ENCODE assay signal across 8 mouse cellular contexts in the genomic region with DNA sequence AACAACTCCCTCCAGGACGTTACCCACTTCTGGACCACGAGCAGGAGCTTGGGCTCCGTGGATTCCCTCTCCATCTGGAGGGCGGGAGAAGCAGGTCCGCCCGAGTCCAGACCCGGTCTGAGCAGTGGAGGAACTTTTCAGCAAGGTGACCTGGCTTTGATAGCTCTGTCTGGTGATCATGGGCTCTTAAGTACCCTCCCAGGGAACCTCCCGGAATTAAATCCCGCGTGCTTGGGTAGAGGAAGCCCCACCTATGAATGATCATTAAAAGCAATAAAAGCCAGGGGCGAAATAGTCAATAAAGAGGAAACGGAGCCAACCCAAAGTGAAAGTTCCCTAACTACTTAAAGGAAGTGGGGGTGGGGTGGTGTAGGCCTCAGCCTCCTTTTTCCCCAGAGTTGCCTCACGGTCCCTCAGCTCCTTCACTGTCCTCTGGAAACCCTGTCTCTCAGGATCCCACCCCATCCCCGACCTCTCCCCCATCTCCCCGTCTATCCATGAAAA. TPM values are rescaled to one million over a fixed set of nuclear protein-coding genes. Genes with fewer than 3 reads are reported as not detected.
DNase-seq lines count a peak whose midpoint lies in the region; ATAC-seq and TF ChIP-seq lines count a peak whose summit lies in the region.

No protein-coding gene starts in this region.

- peak overlapping the region; percentile 96 for H3K27ac ChIP-seq in heart, embryonic 10.5 days
- peak overlapping the region; percentile 66 for H3K27ac ChIP-seq in forebrain, postnatal 0 days (ENCODE audit: low read depth, low read length)
- H3K27ac ChIP-seq in liver, postnatal 0 days (ENCODE audit: low read depth): peak overlapping the region; percentile 98
- H3K27ac ChIP-seq in stomach, embryonic 16.5 days (ENCODE audit: low read length): peak overlapping the region; percentile 97

- H3K4me3 ChIP-seq in heart, embryonic 10.5 days: peak overlapping the region; percentile 90
- peak overlapping the region; percentile 77 for H3K4me3 ChIP-seq in G1E (ENCODE audit: low read depth, low read length)
- peak overlapping the region; percentile 96 for H3K4me3 ChIP-seq in forebrain, postnatal 0 days (ENCODE audit: low read depth, low read length)
- peak overlapping the region; percentile 72 for H3K4me3 ChIP-seq in liver, postnatal 0 days (ENCODE audit: low read depth, low read length)
- H3K4me3 ChIP-seq in stomach, embryonic 16.5 days (replicated peaks; ENCODE audit: low read length): peak overlapping the region; percentile 78

- peaks cover 59% of the 10 kb centered on the region for H3K4me1 ChIP-seq in heart, embryonic 10.5 days
- peaks cover 44% of the 10 kb centered on the region for H3K4me1 ChIP-seq in G1E (ENCODE audit: insufficient read depth, low read depth, low read length)
- peaks cover 21% of the 10 kb centered on the region for H3K4me1 ChIP-seq in forebrain, postnatal 0 days (ENCODE audit: insufficient read depth)
- peaks cover 39% of the 10 kb centered on the region for H3K4me1 ChIP-seq in liver, postnatal 0 days (ENCODE audit: insufficient read depth)
- H3K4me1 ChIP-seq in stomach, embryonic 16.5 days (ENCODE audit: control insufficient read depth, insufficient read depth, low read length): peaks cover 40% of the 10 kb centered on the region

- DNase-seq in heart, embryonic 10.5 days (ENCODE audit: low spot score): no peak
- DNase-seq in heart, adult 8-10 months (ENCODE audit: low spot score): no peak
- peak; percentile 38 for DNase-seq in G1E (ENCODE audit: low spot score)
- DNase-seq in forebrain, postnatal 0 days: no peak
- peak; percentile 36 for DNase-seq in liver, postnatal 0 days
- no peak for DNase-seq in embryo, embryonic 11 days
- no peak for DNase-seq in urinary bladder, adult 2 months (ENCODE audit: low spot score)

- no peaks in the 10 kb centered on the region for H3K9me3 ChIP-seq in heart, embryonic 10.5 days
- no peaks in the 10 kb centered on the region for H3K9me3 ChIP-seq in G1E (replicated peaks)
- H3K9me3 ChIP-seq in forebrain, postnatal 0 days (ENCODE audit: low read length): no peaks in the 10 kb centered on the region
- H3K9me3 ChIP-seq in liver, postnatal 0 days (ENCODE audit: low read length): no peaks in the 10 kb centered on the region
- H3K9me3 ChIP-seq in stomach, embryonic 16.5 days (replicated peaks; ENCODE audit: control insufficient read depth, low read length): no peaks in the 10 kb centered on the region

- H3K4me2 ChIP-seq in forebrain, postnatal 0 days (ENCODE audit: low read depth): peak overlapping the region; percentile 85
- H3K4me2 ChIP-seq in liver, postnatal 0 days (ENCODE audit: low read depth, low read length): peak overlapping the region; percentile 97
- peak overlapping the region; percentile 90 for H3K4me2 ChIP-seq in stomach, embryonic 16.5 days (ENCODE audit: low read depth, low read length)

- H3K9ac ChIP-seq in forebrain, postnatal 0 days: peak overlapping the region; percentile 93; the same call in 1 of the 2 replicates
- H3K9ac ChIP-seq in liver, postnatal 0 days (replicated peaks): peak overlapping the region; percentile 81
- peak overlapping the region; percentile 90 for H3K9ac ChIP-seq in stomach, embryonic 16.5 days (ENCODE audit: low read length)

- no peaks in the 10 kb centered on the region for H3K27me3 ChIP-seq in heart, embryonic 10.5 days (ENCODE audit: insufficient read depth, poor library complexity, severe bottlenecking)
- H3K27me3 ChIP-seq in G1E (ENCODE audit: insufficient read depth, low read length): no peaks in the 10 kb centered on the region
- no peaks in the 10 kb centered on the region for H3K27me3 ChIP-seq in forebrain, postnatal 0 days (ENCODE audit: insufficient read depth, low read length)
- no peaks in the 10 kb centered on the region for H3K27me3 ChIP-seq in liver, postnatal 0 days (ENCODE audit: insufficient read depth, low read length)
- H3K27me3 ChIP-seq in stomach, embryonic 16.5 days (ENCODE audit: control insufficient read depth, insufficient read depth, low read length): no peaks in the 10 kb centered on the region

- H3K36me3 ChIP-seq in heart, embryonic 10.5 days: peaks cover 6% of the 10 kb centered on the region; the same call in 1 of the 2 replicates
- H3K36me3 ChIP-seq in G1E (replicated peaks): peaks cover 23% of the 10 kb centered on the region
- H3K36me3 ChIP-seq in forebrain, postnatal 0 days (ENCODE audit: insufficient read depth): 0 out of 2 replicates have a peak, but pooled peaks cover 4% of the 10 kb centered on the region
- H3K36me3 ChIP-seq in liver, postnatal 0 days (replicated peaks; ENCODE audit: insufficient read depth, low read length): peaks cover 4% of the 10 kb centered on the region; the same call in 1 of the 2 replicates
- 0 out of 2 replicates have a peak, but pooled peaks cover 5% of the 10 kb centered on the region for H3K36me3 ChIP-seq in stomach, embryonic 16.5 days (ENCODE audit: control insufficient read depth, insufficient read depth, low read length)

- WGBS in heart, embryonic 10.5 days: 27% methylated on average over 15 of the region's 15 CpGs
- 22% methylated on average over 15 of the region's 15 CpGs for WGBS in forebrain, postnatal 0 days
- WGBS in liver, postnatal 0 days (ENCODE audit: insufficient replicate concordance): 12% methylated on average over 15 of the region's 15 CpGs
- 21% methylated on average over 15 of the region's 15 CpGs for WGBS in stomach, embryonic 16.5 days

- no peak for TF ChIP-seq EP300 in liver, postnatal 0 days (IDR thresholded peaks at IDR 0.05; ENCODE audit: low read depth)

- ATAC-seq in G1E (ENCODE audit: extremely low read depth, insufficient number of reproducible peaks, low FRiP score, poor library complexity, severe bottlenecking): 0 out of 2 replicates have a peak, but pooled peaks have one; percentile 0
- ATAC-seq in forebrain, postnatal 0 days: no peak
- ATAC-seq in liver, postnatal 0 days: peak; percentile 1; the same call in 1 of the 2 replicates
- ATAC-seq in stomach, embryonic 16.5 days (ENCODE audit: insufficient read depth, low FRiP score): no peak

- no peak for TF ChIP-seq CTCF in G1E (IDR thresholded peaks at IDR 0.05; ENCODE audit: low read depth, low read length)
- TF ChIP-seq CTCF in forebrain, postnatal 0 days (IDR thresholded peaks at IDR 0.05; ENCODE audit: low read depth): no peak
- TF ChIP-seq CTCF in liver, postnatal 0 days (IDR thresholded peaks at IDR 0.05; ENCODE audit: low read depth): no peak

RNA-seq across cellular contexts. Expression of gene Cdc42ep4, which starts 0.5 kb away (rescaled TPM):
- polyA plus RNA-seq in heart, embryonic 10.5 days (2016; fragmentation: Nextera tagmentation; extraction: Ambion mirVana): 30.4 and 45.4 TPM in 2 replicates
- 10 to 100 TPM in 3 of 4 experiments, 1 to 10 TPM in 1; 9.7 to 16.5 (median 14.7) TPM for total RNA-seq in heart, adult 8-10 months (2022)
- total RNA-seq in G1E (2014; fragmentation: Nextera tagmentation) (11.6 and 38.6 TPM in 2 replicates), G1E (2017) (10.6 and 10.8 TPM in 2 replicates)
- 20.2 and 22.8 TPM in 2 replicates for polyA plus RNA-seq in G1E (2012)
- total RNA-seq in forebrain, postnatal 0 days (2014; rRNA removed): 86.6 and 102 TPM in 2 replicates
- 75.4 and 81.0 TPM in 2 replicates for polyA plus RNA-seq in forebrain, postnatal 0 days (2015; fragmentation: Nextera tagmentation; extraction: Ambion mirVana)
- polyA plus RNA-seq in liver, postnatal 0 days (2015; fragmentation: Nextera tagmentation; extraction: Ambion mirVana): 12.4 and 13.7 TPM in 2 replicates
- 59.7 and 62.0 TPM in 2 replicates for polyA plus RNA-seq in stomach, embryonic 16.5 days (2015; fragmentation: Nextera tagmentation; extraction: Ambion mirVana)
- 19.8 and 27.1 TPM in 2 replicates for polyA plus RNA-seq in urinary bladder, adult 2 months (2012; rRNA removed)

RNA-seq across cellular contexts. Expression of gene Cpsf4l, which starts 42.4 kb away (rescaled TPM):
- polyA plus RNA-seq in heart, embryonic 10.5 days (2016; fragmentation: Nextera tagmentation; extraction: Ambion mirVana): 0.15 and 0.34 TPM in 2 replicates
- not detected for total RNA-seq in heart, adult 8-10 months (2022)
- not detected in 2 replicates for total RNA-seq in G1E (2014; fragmentation: Nextera tagmentation)
- not detected in 2 replicates for total RNA-seq in G1E (2017)
- polyA plus RNA-seq in G1E (2012): not detected in 2 replicates
- total RNA-seq in forebrain, postnatal 0 days (2014; rRNA removed): not detected in 2 replicates
- polyA plus RNA-seq in forebrain, postnatal 0 days (2015; fragmentation: Nextera tagmentation; extraction: Ambion mirVana): 0.10 and 0.30 TPM in 2 replicates
- 0.38 and 0.46 TPM in 2 replicates for polyA plus RNA-seq in liver, postnatal 0 days (2015; fragmentation: Nextera tagmentation; extraction: Ambion mirVana)
- polyA plus RNA-seq in stomach, embryonic 16.5 days (2015; fragmentation: Nextera tagmentation; extraction: Ambion mirVana): 0.18 and 0.41 TPM in 2 replicates
- polyA plus RNA-seq in urinary bladder, adult 2 months (2012; rRNA removed): 0.38 and 0.44 TPM in 2 replicates

Comparison
In these comparisons a context has a peak if more than half of its experiments do, and no peak if none do; other contexts are left out.
1. DNase-seq: peak in G1E (single experiment) and liver, postnatal 0 days (single experiment); none in heart, embryonic 10.5 days (single experiment), heart, adult 8-10 months (single experiment), forebrain, postnatal 0 days (single experiment), embryo, embryonic 11 days (single experiment) and urinary bladder, adult 2 months (single experiment).
2. ATAC-seq: peak in G1E (single experiment) and liver, postnatal 0 days (single experiment); none in forebrain, postnatal 0 days (single experiment) and stomach, embryonic 16.5 days (single experiment).
3. Peak in every context shown above with its lines, with median percentiles within 50 percentile points of each other: H3K27ac ChIP-seq, H3K4me3 ChIP-seq, H3K4me2 ChIP-seq and H3K9ac ChIP-seq.